In the genomic region with DNA sequence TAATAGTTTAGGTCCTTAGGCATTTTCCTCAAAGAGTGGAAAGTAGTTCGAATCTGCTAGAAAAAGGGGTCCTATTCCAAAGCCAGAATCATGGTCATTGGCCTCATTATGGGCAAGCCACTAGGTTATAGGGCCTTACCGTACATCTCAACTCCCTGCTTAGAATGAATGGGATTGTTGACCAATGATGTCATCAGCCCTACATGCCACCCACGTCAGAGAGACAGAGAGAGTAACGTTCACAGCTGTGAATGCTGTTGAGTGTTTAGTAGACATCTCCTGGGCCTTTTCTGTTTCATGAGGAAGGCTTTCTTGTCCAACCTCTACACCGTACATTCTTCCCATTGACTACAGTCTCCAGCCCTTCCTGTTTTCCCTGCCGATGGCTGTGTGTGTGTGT, we compare ENCODE assay signal across 14 mouse cellular contexts.
"Had no signal": no experiment of that assay in that cellular context is flagged by ENCODE, and none has a peak within 500 bp of the region (broad histone marks: within the 10 kb centered on the region; RNA-seq: fewer than 3 reads in every experiment).

No protein-coding gene starts in this region.

- H3K9me3 ChIP-seq: limb, embryonic 12.5 days; liver, embryonic 13.5 days; lung, embryonic 15.5 days; midbrain, embryonic 15.5 days; neural tube, embryonic 13.5 days had no signal

- ATAC-seq: liver, postnatal 0 days had no signal

- H3K27me3 ChIP-seq: limb, embryonic 12.5 days; liver, embryonic 13.5 days; lung, embryonic 15.5 days; midbrain, embryonic 15.5 days; neural tube, embryonic 13.5 days had no signal

- H3K9ac ChIP-seq: limb, embryonic 12.5 days; liver, embryonic 13.5 days; liver, postnatal 0 days; lung, embryonic 15.5 days; midbrain, embryonic 15.5 days; neural tube, embryonic 13.5 days had no signal

- DNase-seq: kidney, postnatal 36 days; liver; liver, embryonic 13.5 days; liver, postnatal 0 days; lung, postnatal 14 days; right cerebral cortex, adult 18-20 months; right cerebral cortex, postnatal 25 days; thymus, postnatal 4 days had no signal

- H3K4me1 ChIP-seq: limb, embryonic 12.5 days; liver, embryonic 13.5 days had no signal

- H3K4me3 ChIP-seq: layer of hippocampus, adult 2 months; limb, embryonic 12.5 days; liver, embryonic 13.5 days; lung, embryonic 15.5 days; midbrain, embryonic 15.5 days; neural tube, embryonic 13.5 days had no signal

- H3K36me3 ChIP-seq: lung, embryonic 15.5 days had no signal

- H3K4me2 ChIP-seq: limb, embryonic 12.5 days; liver, embryonic 13.5 days; lung, embryonic 15.5 days; midbrain, embryonic 15.5 days; neural tube, embryonic 13.5 days had no signal

- H3K27ac ChIP-seq: layer of hippocampus, adult 2 months; limb, embryonic 12.5 days; liver, embryonic 13.5 days; lung, embryonic 15.5 days; midbrain, embryonic 15.5 days; neural tube, embryonic 13.5 days; stomach, postnatal 0 days had no signal
